Mouse (Mus musculus): ENCODE measurements at regions not wholly inside any gene's neighbourhood (a gene's known extent, or its start where the extent isn't known, plus 50 kb on each side); places are given as distances from the start of the nearest gene placed in this dataset.
"Not testable (repeated sequence)": the region's sequence is repeated elsewhere in the genome, so short reads cannot be mapped to it uniquely, and the experiment has no call there.

DNA sequence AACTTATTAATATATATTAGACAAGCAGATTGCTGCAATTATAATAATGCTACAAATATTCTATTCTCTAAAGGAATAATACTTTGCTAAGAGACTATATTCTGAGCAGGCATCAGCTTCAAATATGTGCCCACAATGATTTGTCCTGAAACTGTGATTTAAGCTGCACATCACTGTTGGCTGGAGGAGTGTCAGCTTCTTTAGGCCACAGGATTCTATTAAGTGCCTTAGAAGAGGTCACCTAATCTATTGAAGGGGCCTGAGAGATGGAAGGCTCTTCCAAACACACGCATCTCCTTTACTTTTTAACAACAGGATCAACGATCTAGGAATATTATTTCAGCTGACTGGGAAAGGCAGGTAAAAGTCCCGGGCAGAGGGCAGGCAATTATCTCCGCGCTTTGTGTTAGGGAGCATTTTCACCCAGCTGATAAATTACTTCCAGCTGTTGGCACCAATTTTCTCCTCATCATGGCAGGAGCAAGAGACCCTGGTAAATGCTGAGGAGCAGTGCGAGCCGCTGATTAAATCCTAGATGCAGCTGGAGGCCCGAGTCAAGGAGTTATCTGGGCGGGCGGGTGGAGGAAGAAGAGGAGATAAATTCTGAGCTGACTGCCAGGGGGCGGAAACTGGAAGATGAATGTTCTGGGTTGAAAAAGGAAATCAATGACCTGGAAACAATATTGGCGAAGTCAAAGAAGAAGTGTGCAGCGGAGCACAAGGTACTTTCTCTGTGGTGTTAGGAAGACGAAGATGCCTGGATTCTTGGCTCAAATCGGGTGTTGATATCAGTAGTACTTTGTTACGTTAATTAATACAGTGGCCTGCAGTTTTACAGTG, 290.9 kb upstream of the Ift57 start:
- no peak for DNase-seq (ENCODE audit: low read depth, low spot score)

DNA sequence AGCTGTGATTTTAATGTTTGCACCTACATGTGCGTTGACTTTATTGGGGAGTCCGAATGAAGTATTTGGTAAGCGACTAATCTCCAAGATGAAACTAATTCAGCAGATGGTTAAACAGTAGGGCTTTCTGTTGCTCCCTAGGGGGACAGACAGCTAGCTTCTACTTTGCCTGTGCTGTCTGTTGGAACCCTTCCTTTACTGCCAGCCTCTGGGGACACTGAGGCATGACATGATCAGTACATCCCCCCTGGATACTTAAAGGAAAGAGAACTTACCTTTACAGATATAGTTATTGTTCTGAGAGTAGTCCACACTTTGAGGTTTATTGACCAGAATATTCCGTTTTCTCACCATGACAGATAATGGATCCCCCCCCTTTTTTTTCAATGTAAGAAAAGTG, 289.8 kb upstream of the Ift57 start:
- DNase-seq (ENCODE audit: low read depth, low spot score): no peak

DNA sequence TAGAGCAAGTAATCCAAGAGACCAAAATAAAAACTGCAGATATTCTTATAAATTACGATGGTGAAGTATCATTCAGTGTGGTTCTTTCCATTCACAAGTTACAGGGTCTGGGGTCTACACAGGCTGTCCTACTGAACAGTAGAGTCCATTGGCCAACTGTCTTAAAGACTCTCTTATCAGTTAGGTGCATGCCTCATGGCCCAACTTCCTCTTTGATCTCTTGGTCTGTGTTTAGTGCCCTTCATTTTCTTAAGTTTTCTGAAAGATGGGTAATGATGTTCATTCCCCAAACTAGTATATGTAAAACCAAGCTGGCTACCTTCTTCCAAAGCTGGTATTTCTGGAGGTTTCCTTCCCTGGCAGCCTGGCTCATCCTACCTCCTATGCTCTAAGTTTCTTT, 268.7 kb upstream of the Ift57 start:
- DNase-seq (ENCODE audit: low read depth, low spot score): no peak

DNA sequence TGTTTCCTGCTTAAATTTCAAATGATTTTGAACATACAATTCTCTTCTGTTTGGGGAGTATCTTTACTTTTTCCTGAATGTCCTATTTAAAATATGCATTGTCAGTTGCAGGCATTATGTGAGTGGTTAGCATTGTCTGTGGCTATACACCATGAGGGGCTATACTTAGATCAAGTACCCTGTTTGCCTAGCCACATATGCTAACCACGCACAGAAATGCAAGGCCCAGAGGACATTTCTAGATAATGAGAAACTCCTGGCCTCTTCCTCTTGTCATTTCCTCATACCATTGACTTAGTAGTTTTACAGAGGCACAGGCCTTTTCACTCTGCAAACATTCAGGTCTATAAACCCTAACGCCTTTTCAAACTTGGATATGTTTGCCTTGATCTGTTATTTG, 267.1 kb upstream of the Ift57 start:
- DNase-seq (ENCODE audit: low read depth, low spot score): no peak

DNA sequence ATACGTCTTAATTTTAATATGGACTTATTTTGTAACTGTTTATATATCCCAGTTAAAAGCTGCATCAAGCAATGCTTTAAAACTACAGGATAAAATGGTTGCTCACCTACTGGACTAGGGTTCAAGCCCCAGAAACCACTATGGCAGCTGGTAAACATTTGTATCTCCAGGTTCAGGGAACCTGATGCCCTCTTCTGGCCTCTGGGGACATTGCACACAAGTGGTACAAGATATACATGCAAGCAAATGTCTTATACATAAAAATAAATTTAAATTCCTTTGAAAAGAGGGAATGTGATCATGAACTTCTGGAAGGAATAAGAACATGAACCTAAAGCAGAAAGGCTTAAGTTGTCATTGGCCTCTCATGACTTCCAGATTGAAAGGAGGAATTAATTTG, 257.8 kb upstream of the Ift57 start:
- DNase-seq (ENCODE audit: low read depth, low spot score): peak; percentile 55

DNA sequence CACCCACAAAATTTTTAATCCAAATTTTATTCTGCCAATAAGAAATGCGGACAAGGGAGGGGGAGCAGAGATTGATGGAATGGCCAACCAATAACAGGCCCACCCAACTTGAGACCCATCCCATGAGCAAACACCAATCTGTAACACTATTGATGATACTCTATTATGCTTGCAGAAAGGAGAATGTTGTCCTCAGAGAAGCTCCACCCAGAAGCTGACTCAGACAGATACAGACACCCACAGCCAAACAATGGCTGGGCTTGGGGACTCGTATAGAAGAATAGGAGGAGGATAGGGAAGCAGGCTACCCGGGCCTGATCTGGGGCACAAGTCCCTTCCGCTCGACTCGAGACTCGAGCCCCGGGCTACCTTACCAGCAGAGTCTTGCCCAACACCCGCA, 251.7 kb upstream of the Ift57 start:
- not testable (repeated sequence) for DNase-seq (ENCODE audit: low read depth, low spot score)

DNA sequence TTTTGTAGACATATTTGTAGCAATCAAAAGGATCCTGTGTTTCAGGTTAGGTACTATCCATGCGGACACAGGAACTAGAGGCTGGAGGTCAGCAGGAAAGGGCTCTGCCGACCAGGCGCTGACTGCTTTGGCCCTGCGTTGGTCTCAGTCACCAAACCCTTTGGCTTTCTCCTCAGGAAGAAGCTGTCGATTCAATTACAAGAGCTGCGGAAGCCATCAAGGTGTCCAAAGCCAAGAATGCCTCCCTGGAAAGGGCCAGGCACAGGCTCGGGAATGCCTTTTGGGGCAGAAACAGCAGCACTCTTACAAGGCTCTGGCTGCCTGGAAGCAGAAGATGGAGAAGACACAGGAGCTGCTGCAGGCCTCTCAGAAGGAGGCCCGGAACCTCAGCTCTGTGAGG, 205.2 kb upstream of the Ift57 start:
- DNase-seq (ENCODE audit: low read depth, low spot score): no peak

DNA sequence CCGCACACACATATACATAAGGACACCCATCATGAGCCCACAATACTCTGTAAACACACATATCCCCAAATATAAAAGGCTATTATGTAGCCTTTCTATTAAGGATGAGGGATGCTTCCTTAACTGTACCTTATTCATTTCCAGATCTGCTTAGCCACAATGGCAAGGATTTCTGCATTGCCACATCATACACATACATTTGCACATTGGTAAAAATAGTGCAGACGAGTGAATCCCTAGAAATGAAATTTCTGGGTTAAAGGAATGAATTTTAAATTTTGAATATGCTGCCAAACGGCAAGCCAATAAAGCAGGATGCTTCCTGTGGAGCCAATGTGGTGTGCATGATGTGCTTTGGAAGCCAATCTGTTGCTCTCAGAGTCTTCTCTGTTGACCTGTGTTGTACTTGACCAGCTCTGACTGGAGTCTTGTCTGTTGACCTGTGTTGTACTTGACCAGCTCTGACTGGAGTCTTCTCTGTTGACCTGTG, 201.5 kb upstream of the Ift57 start:
- DNase-seq (ENCODE audit: low read depth, low spot score): no peak

DNA sequence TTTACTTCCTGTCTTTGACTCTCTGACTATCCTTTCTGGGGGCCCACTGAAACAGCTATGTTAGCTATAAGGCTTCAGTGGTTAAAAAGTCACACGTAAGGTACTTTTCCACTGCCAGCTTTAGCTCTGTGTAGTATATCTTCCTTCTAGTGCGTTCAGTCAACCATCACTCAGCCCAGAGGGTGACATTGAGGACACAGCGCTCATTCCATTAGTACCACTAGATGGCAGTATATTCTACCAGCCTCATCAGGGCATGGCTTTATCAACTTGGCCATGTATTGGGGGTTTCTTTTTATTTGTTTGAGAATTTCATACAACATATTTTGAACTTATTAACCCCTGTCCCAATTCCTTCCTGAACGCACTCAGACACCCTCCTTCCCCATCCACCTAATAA, 198.2 kb upstream of the Ift57 start:
- DNase-seq (ENCODE audit: low read depth, low spot score): peak; percentile 78

DNA sequence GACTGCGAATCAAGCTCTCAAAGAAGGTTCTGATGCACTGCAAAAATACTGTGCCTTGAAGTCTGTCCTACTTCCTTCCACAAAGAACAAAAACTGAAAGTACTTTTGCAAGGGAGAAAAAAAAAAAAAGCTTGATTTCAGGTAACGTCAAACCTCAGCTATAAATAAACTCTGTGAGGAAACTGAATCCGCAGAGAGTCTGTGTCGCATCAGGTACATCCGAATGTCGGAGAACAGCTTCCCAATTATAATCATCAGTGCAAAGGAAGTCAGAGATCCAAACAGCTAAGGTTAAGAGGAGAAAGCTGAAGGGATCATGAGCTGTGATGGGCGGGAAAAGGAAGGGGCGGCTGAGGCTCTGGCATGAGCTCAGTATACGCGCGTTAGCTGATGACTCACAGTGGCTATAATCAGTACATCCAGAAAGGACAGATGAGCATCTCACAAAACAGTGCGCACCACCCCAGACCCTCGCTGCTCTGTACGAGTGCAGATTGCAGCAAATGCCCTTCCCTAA, 195.1 kb upstream of the Ift57 start:
- DNase-seq (ENCODE audit: low read depth, low spot score): no peak

DNA sequence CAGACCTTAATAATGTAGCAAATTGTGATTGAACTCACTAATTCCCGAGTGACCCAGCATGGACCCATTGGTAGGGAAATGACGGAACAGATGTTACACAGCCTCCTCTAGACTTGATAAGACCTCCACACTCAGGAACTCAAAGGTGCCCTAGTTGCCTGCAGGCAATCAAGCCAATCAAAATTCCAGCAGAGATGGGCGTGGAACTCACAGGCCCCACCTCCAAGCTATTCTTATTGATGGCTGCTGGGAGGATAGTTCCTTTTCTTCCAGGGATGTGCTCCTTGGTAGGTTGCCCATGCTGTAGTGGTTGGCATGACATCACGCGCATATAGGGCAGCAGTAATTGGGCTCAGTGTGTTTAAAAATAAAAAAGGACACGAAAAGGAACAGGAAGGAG, 194.4 kb upstream of the Ift57 start:
- no peak for DNase-seq (ENCODE audit: low read depth, low spot score)

DNA sequence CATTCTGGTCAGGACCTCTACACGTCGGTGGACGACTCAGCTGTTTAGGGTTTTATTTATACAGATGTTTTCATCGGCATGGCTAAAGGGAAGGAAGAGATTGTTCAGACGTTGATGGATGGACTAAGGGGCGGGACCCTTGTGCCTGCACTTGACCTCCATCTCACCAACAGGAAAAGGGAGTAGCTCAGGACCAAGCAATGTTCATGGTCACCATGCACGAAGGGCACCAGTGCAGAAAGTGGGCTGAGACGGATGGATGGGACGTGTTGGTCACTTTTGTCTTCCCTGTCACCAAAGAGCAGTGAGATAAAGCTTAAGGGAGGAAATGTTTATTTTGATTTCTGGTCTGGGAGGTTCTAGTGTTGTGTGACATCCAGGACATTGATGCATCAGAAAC, 193.8 kb upstream of the Ift57 start:
- no peak for DNase-seq (ENCODE audit: low read depth, low spot score)

DNA sequence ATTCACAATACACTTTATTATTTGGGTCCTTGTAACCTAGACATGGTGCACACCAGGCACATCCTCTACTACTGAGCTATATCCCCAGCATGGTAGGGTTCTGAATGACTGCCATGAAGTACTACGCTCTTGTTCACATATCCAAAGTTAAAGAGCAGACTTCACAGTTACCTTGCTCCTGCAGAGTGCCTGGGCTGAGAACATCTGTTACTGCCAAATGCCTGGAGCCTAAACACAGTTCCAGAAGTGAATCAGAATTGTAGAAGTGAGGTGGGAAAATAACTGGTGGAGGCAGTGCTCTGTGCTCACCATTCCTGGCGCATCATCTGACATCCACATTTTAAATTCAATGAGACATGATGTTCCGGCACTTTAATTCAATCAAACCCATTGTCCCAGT, 180.2 kb upstream of the Ift57 start:
- no peak for DNase-seq (ENCODE audit: low read depth, low spot score)

DNA sequence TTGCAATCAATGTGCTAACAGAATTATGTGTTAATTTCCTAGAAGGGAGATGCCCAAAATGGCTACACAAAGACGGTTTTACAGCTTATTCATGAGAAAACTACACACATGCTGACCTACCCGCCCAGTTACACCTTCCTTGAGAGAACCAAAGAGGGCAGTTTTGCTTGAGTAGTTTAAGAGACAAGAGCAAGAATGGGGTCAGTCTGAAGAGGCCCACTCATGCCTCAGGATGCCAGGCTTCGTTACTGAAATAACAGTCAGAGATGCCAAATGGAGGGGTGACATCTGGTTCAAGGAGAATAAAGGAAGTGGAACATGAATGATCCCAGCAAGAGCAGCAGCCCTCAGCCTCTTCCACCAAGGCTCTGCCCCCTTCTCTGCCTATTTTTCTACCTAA, 178.6 kb upstream of the Ift57 start:
- DNase-seq (ENCODE audit: low read depth, low spot score): no peak

DNA sequence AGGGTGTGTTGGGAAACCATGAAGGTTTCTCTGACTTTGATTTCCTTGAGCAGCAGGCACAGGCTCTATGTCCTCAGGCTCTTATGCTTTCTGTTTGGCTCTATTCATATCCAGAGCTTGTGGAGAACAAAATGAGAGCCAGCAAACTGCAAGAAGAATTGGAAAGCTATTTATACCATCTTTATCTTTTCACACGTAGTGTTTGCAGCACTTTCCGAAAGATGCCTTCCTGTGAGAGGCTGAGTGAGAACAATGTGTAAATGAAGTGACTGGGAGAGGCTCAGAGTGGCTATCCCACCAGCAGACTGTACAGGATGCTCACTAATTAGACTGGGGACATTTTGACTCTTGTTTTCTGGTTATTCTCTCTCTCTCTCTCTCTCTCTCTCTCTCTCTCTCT, 177.3 kb upstream of the Ift57 start:
- no peak for DNase-seq (ENCODE audit: low read depth, low spot score)

DNA sequence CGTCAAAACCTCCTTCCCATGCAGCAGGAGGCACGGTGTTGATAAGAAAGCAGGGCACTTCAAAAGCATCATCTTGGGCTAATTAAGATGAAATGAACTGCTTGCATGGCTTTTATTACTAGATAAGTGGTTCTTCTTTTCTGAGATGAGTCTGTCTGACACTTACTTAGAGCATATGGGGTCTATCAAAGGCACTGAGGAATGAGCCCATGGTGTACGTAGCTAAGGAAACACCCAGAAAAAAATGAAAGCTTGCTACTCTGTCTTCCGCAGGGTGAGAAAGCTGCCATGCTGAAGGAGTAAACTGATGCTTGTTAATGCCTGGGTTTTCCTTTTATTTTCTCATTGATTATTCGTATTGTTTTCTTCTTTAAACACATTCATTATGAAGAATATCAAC, 176.5 kb upstream of the Ift57 start:
- DNase-seq (ENCODE audit: low read depth, low spot score): no peak

DNA sequence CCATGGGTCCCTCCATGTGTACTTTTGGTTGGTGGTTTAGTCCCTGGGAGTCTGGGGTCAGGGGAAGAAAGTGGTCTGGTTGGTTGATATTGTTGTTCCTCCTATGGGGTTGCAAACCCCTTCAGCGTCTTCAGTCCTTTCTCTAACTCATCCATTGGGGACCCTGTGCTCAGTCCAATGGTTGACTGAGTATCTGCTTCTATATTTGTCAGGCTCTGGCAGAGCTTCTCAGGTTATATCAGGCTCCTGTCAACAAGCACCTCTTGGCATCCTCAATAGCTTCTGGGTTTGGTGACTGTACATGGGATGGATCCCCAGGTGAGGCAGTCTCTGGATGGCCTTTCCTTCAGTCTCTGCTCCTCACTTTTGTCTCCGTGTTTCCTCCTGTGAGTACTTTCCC, 170.4 kb upstream of the Ift57 start:
- DNase-seq (ENCODE audit: low read depth, low spot score): not testable (repeated sequence)

DNA sequence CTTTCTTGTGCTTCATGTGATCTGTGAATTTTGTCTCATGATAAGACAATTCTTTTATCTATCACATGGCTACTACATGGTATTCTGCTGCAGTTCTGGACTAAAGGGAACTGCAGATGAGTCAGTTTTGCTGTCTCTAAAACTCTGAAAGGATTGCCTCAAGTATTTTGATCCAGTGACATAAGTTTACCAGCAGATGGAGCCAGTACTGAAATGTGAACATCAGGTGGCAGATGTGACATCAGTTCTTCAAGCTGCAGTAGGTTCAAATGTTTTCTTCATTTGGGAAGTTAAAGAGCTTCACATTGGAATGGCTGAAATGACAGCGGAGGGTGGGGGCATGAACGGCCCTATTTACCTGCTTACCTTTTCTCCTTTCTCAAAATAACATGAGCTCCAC, 170.0 kb upstream of the Ift57 start:
- peak; percentile 70 for DNase-seq (ENCODE audit: low read depth, low spot score)

DNA sequence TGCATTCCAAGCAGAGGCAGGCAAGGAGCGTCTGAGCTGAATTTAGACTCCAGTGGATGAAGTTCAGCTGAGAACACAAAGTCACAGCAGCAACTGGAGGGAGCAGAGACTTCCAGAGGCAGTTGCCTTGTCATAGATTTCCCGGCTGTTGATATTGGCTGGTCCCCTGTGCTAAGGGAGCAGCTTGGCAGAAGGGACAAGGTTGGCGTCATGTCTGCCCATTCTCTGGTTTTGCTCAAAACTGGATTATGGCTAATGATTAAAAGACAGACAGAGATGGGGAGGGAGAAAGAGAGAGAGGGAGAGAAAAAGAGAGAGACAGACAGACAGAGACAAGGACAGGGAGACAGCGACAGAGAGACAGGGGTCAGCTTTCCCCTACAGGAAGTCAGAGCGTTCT, 169.0 kb upstream of the Ift57 start:
- no peak for DNase-seq (ENCODE audit: low read depth, low spot score)

DNA sequence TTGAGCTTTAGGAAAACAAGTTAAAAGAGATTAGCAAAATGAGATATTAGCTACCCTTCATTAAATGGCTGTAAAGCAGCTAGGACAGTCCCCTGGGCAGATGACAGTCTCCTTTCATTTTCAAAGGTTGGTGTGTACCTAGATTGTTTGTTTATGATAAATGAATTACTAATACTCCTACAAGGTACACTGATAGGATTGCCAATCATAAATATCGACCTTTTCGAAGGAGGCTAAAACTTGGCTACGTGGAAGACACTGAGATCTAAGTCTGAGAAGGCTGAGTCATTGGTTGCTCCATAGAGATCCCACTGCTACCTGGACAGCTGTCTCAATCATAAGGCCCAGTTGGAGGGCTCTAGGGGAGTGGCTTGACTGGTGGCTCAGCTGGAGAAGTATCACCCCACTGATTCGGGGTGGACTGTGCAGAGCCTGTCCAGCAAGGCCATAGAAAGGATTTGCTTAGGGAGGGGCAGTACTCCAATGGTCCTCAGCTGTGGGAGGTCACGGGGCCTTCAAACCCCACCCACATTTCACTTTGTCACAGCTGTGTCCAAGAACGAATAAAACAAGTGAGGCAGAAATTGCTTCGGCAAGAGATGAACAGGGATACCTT, 166.9 kb upstream of the Ift57 start:
- no peak for DNase-seq (ENCODE audit: low read depth, low spot score)

DNA sequence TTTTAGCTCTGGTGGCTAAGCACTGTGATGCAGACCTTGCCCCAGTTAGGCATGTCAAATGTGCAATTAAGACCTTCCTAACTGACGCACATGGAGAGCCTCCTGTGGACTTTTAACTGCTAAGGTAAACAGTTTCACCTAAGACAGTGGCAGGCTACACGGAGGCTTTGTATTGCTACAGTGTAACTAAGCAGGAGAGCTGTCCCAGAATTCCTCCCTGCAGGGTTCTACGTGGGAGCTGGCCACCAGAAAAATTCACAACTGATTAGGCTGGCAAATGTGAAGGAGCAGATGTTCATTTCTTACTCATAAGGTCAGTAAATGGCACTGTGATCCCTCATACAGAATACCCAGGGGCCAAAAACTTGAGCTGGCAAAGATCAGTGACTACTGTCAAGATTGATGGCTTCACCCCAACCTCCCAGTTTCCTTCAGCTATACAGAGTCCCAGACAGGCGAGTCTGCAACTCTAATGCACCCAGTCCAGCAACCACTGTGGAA, 165.5 kb upstream of the Ift57 start:
- peak; percentile 32 for DNase-seq (ENCODE audit: low read depth, low spot score)

DNA sequence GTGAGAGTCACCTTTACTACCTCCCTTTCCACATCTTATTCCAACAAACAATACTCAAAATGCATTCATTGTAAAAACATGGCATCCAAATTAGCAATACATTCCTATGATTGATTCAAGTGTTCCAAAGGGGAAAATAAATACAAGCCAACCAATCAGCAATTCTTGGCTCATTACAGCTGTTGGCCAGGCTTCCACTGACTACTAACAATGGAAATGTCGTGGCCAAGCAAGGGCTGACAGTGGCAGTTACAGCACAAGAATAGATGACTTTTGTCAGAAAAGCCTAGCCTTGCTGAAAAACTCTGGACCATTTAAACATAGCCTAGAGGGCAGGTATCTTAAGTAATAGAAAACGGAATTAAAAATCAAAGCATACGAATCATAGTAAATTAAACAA, 148.8 kb upstream of the Ift57 start:
- DNase-seq (ENCODE audit: low read depth, low spot score): no peak

DNA sequence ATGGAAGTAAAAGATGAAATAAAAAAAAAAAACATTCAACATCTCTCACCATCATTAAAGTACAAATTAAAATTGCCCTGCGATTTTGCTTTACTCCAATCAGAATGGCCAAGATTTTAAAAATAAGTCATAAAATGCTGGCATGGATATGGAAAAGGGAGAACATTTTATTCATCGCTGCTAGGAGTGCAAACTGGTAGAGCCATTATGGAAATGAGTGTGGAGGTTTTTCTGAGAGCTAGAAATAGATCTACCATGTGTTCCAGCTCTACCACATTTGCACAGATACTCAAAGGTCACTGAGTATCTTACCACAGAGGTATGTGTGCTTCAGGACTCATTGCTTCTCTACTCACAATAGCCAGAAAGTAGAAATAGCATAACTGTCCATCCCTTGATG, 129.0 kb upstream of the Ift57 start:
- no peak for DNase-seq (ENCODE audit: low read depth, low spot score)

All from 3T3-L1 (cell line).